Mouse (Mus musculus) MEL-GATA-1-ER (cell line): ENCODE results near the gene Psme1.

ENCODE experiments used
- DNase-seq: peaks from one replicate; pipeline ENCODE4 v3.0.0-alpha.2; 2012; ENCODE audit warnings: low read depth; ENCODE audit errors: extremely low read depth

Psme1 gene

DNA sequence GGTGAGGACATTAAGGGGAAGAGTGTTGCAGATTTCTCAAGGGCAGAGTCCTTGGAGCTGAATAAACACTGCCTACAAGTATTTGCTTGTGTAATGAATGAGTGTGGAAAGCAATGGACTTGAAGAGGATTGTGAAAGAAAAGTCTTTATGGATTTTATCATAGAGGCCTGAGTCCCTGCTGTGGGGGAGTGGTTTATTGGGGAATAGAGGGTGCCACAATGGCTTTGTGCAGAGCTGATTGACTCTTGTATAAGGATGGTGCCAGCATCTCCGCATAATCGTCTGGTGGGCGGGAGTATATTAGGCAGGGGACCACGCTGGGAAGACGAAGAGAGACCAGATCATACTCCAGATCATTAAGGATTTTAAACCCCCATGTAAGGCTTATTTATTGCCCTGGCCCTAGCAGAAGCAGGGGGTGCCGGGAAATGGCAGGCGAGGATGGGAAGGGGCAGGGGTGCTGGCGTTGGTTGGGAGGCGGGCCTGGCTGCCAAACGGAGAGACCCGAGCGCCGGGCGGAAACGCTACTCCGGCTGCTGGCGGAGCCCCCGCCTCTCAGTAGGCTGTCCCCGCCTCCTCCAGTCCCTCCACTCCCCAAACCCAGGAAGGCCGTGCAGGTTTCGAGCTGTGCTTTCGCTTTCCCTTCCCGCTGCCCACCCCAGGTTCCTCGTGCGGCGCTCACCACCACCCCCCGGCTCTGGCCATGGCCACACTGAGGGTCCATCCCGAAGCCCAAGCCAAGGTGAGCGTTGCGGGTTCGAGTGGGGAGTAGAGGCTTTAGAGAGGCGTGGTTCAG lies at the start of gene Psme1:
TSS of gene Psme1 (plus strand) at position 253 of the 797 bp plus-strand sequence.
- DNase-seq, result peak; percentile 58

DNA sequence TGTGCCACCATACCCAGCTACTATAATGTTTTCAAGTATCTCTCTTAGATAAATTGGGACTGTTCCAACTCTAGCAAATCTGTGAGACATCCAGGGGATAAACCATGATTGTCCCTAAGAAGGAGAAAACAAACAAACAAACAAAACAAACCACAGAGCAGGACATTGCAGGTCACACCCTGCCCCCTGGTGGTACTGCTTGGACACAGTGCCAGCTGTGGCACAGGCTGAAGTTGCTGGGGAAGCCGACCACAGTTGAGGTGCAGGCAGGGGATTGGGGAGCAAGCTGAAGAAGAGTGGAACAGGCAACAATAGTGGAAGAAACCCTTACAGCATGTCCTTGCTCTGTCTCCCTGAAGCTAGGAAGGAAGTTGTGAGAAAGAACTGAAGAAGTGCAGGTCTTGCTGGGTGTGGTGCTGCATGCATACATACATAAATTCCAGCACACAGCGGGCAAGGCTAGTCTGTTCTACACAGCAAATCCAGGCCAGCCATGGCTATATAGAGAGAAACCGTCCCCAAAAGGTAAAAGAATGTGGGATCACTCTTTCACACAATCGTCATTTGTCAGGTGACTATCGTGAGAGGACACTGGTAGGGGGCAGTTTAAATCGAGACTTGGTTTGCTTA lies 41.7 kb upstream of the Psme1 start:
- DNase-seq, result no peak

DNA sequence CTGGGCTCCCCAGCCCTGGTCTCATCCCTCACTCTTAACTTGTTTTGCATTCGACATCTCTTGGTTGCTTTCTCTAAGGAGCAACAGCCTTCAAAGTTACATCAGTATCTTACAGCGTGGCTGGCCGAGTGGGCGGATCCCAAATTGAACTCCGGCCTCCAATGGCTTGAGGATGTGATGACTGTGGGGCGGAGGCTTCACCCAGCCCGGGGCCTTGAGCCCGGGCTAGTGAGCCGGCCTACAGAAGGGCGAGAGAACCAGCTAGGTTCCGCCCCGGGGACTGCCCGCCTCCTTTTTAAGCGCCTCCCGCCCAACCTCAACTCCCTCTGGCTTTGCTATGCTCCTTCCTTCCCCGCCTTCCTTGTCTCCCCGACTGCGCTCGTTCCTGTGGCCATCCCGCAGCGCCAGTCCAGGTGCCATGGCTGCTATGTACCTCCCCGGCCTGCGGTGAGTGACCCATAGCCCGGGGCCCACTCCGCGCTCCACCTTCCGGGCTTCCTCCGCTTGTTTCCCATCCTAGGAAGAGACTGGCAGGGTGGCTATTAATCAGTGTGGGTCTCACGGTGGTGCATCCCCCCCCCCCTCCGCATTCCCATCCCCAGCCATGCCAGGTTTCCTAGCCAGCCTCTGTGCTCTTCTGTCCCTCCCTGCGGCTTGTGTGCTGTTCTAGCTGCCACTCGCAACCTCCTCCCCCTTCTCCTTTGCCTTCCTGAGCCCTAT lies 37.7 kb upstream of the Psme1 start, which contains the start of gene Pck2:
TSS of gene Pck2 (plus strand) at position 200 of the 720 bp plus-strand sequence.
- peak; percentile 93 for DNase-seq

DNA sequence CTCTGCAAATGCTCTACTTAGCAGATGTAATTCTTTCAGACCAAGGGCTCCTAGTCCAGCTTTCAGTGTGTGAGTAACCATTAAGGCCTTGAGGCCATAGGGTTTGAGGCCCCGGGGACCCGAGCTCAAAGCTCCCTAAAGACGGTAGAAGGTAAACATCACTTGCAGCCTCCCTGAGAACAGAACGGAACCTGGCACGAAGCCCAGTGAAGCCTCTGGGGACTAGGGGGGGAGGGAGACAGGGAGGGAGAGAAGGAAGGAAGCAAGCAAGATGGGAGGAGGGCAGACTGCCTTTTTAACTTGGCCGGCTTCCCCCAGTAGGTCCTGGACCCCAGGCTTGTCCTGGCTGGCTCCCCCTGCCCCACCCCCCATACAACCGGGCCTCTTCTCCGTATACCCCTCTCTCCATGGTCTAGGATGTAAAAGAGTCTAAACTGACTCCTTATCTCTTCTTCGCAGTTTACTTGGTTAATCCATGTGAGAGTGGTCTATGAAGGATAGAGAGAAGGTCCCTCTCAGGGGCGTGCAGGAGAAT lies 37.1 kb upstream of the Psme1 start:
- DNase-seq, result peak; percentile 83

DNA sequence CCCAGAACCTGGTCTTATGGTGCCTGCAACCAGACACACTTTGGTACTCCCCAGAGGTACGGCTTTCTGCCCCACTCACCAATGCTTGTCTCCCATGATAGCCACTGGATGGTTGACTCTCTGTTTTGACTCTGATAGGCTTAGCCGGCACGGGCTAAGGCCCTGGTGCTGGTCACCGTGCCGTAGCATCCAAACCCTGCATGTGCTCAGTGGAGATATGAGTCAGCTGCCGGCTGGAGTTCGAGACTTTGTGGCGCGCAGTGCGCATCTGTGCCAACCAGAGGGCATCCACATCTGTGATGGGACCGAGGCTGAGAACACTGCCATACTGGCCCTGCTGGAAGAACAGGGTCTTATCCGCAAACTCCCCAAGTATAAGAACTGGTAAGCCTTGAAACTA lies 35.7 kb upstream of the Psme1 start:
- no peak for DNase-seq

DNA sequence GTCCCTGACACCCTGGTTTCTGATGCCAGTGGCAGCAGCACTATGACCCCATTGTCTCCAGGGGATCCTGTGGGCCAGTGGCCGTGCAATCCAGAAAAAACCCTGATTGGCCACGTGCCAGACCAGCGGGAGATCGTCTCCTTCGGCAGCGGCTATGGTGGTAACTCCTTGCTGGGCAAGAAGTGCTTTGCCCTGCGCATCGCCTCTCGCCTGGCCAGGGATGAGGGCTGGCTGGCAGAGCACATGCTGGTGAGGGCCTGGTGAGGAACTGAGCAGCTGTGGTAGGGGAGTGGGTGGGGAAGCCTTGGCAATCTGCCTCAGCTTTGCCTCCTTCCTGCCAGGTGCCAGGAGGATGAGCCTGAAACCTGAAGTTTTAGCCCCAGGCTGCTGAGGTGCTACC lies 33.6 kb upstream of the Psme1 start:
- no peak for DNase-seq

DNA sequence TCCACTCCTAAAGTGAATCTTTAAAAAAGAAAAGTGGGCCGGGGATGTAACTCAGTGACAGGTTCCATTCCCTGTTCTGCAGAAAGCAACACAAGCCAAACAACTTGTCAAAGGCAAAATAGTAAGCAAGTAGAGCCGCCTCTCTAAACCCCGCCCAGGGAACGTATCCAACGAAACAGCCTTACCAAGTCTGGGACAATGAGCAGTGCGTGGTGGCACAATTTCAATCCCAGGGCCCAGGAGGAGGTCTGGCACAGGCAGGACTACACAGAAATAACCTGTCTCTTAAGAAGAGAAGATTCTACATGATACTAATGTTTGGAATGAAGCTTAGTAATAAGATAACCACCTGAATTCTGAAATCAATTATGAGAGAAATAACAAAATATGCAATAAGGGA lies 27.7 kb upstream of the Psme1 start:
- DNase-seq, result no peak

DNA sequence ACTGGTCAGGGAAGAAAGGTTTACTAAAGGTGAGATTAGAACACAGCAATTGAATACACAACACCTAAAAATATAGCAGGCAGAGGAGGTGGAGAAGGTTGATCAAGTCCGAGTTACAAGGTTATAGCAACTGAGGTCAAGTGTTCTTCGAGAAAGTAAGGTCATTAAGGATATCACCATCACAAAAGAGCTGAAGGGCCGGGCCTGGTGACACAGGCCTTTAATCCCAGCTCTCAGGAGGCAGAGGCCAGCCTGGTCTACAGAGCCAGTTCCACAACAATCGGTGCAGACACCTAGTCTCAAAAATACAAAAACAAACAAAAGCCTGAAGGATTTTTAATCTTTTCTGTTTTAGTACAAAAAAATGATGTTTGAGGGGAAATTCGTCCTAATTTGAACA lies 26.6 kb upstream of the Psme1 start:
- DNase-seq, result no peak

DNA sequence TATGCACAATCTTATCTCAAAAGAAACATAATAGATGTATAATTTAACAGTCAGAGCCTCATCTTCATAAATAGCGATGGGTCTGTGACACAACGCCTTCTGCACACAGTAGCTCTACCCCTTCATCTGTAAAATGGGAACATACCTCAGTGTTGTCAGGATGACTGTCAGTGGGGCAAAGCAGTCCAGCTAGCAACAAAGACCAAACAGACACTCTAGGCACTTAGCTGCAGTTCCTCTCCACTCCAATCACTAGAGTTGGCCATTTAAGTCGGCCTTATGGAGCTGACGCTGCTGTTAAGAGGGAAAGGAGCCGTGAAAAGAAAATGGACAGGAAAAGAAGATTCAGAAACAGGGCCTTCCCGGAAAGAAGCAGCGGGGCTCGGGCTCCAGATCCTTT lies 26.1 kb upstream of the Psme1 start:
- no peak for DNase-seq

DNA sequence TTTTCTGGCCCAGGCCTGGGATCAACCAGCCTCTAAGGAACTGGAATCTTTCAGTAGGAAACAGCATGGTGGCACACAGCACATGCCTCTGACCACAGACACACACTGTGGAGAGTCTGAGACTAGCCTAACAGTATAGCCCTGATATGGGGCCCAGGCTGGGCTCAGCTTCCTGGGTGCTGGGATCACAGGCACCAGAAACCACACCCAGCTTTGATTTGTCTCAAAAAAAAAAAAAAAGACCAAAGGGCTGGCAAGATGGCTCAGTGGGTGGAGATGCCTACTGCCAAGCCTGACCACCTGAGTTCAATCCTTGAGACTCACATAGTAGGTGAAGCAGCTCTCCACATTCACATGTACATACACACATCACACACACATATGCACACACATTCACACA lies 23.3 kb upstream of the Psme1 start:
- DNase-seq, result no peak

DNA sequence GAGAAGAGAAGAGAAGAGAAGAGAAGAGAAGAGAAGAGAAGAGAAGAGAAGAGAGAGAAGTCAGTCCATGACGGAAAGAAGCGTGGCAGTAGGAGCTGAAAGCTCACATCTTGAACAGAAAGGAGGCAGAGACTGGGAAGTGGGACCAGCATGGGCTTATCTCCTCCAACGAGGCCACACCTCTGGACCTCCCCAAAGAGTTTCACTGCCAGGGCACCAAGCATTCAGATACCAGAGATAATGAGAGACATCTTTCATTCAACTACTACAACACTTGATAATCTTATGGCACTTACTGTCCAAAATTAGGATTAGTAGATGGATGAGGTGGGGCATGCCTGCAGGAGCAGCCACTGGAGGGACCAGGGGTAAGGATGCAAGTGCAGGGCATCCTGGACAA lies 22.1 kb upstream of the Psme1 start:
- no peak for DNase-seq

DNA sequence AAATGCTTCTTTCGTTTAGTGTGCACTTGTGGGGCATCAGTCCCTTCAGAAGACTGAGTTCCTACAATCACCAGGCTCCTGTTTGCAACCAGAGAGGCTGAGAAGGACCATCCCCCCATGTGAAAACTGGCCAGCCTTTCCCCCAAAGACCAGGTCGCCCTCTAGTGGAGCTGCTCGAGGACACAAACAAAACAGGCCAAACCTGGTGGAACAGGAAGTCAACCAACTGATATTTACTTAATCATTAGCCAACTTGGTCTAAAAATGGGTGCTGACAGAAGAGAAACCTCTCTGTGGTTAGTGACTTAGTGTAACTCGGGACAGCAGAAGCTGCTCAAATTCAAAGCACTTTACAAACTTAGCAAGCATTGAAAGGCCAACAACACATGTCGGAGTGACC lies 20.9 kb upstream of the Psme1 start:
- DNase-seq, result peak; percentile 88

DNA sequence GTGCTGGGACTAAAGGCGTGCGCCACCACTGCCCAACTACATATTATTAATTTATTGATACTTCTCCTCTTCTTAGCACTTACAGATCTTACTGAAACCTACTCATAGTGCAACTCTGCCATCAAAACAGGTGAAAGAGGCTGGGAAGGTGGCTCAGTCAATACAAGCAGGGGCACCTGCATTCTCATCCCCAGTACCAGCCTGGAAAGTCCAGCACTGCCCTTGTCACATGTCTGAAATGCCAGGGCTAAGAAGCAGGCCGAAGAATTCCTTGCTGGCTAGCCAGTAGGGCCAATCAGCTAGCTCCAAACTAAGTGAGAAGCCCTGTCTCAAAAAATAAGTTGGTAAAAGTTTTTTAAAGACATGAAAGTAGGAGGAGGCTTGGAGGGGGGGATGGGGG lies 20.3 kb upstream of the Psme1 start:
- DNase-seq, result no peak

DNA sequence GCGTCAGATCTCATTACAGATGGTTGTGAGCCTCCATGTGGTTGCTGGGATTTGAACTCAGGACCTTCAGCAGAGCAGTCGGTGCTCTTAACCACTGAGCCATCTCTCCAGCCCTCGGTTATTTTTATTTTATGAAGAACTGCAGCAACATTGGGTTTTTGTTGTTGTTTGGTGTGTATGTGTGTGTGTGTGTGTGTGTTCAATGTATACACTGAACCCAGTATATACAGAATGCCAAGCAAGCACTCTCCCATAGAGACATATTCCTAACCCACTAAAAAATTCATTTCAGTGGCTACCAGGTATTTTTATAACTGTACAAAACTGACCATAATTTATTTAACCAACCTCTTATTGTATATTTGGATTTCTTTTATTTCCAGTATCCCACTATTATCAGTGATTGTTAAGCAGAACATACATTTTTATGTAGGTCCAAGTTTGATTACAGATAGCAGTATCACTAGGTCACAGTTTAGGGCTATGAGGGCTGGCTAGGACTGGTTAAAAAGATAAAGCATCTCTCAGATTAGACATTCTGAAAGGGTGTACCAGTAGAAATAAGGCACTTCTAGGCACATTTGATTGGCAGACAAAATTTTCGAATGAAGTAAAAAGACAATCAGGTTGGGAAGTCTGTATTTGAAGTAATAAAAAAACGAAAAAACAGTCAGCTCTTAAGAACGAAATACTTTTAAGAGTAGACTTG lies 19.0 kb upstream of the Psme1 start:
- DNase-seq, result no peak

DNA sequence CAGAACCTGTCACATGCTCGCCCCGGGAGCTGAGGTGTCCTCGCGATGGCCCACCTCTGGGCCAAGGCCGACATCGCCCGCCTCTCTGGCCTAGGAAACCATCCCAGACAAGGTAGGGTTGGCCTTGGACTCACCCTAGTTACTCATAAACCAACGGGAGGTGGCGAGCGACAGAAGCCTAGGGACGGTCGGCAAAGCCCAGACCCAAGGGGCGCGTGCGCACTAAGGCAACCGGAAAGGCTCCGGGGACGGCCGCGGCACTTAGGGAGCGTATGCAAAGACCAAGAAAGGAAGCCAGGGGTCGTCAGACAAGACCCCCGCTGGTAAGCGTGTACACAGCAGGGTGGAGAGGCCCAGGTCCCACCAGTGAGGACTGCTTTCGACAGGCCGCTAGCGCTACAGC lies 18.1 kb upstream of the Psme1 start, which contains the start of gene Dcaf11:
TSS of gene Dcaf11 (plus strand) at position 208 of the 403 bp plus-strand sequence.
- DNase-seq, result peak; percentile 83

DNA sequence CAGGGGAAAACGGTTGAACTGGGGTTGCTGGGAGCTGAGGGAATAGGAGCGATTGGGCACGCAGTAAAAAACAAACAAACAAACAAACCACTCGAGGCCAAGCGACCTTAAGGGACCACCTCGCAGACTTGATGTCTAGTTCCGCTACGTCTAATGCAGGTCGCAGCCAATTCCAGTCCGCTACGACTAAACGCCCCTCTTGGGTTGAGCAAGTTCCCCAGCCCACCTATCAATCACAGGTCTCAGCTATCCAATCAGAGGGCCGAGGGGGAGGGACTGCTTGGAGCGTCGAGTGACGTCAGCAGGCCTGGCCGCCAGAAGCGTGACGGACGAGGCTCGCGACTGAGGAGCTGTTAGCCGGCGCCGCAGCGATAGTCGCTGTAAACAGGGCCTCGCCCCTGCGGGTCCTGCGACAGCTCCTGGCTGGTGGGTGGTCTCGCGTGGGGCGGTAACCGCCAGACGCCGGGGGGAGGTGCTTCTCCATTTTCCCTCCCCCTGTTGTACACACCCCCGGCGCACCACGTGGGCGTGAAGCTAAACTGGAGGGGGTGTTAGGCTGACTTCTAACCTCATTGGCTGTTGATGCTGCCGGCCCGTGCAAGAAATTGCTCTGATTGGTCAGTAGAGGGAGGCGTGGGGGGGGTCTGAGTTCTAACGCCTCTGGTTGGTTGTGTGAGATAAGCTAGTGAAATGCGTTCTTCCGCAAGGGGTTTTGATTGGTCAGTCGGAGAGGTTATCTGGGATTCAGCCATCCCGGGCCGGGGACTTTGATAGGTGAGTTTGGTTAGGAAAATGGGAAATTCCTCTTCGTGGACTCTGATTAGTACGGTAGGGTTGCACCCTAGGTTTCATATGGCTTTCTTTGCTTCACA lies 17.5 kb upstream of the Psme1 start, which contains the start of gene A730061H03Rik:
TSS of gene A730061H03Rik (minus strand) at position 205 of the 872 bp plus-strand sequence.
- peak; percentile 99 for DNase-seq

DNA sequence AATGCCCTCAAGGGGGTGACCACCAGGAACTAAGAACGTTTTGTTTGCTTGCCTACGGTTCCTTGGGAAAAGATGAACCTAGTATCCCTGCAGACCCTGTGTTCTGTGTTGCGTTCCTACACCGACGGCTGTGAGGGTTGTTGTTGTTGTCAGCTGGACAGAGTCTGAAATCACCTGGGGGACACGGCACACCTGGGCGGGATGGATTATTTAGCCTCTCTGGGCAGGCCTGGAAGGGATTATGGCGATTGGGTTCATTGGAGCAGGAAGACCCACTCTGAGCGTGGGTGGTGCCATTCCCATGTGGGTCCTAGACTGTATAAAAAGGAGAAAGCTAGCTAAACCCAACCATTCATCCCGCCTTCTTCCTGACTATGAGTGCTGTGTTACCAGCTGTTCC lies 16.1 kb upstream of the Psme1 start:
- no peak for DNase-seq

DNA sequence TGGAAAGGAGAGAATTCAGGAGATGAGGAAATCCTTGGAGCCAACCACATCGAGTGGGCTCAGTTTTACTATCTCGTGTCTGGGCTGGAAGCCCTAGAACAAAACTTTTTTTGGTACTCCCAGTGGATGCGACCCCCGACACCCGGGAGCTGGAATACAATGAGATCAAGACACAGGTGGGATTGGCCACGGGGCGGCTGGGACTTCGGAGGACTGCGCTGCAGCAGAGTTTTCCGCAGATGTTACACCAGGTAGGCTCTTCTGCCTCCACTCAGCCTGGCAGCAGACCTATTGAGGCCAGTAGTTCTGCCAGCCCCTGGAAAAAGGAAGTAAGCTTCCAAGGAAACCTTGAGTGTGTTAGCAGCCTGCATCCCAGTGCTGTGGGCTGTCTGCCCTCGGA lies 14.7 kb upstream of the Psme1 start:
- no peak for DNase-seq

DNA sequence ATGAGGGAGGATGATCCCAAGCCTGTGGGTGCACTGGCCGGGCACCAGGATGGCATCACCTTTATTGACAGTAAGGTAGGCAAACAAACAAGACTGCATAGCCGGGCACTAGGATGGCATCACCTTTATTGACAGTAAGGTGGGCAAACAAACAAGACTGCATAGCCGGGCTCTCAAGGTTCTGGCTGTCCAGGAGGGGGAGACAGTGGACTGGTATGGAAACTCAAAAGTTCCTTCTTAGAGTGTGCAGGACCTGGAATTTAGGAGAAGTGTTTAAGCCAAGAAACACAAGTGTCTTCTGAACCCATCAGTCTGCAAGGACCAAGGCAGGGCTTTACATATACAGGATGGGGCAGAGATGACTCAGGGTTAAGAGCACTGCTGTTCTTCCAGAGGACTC lies 12.2 kb upstream of the Psme1 start:
- DNase-seq, result no peak

DNA sequence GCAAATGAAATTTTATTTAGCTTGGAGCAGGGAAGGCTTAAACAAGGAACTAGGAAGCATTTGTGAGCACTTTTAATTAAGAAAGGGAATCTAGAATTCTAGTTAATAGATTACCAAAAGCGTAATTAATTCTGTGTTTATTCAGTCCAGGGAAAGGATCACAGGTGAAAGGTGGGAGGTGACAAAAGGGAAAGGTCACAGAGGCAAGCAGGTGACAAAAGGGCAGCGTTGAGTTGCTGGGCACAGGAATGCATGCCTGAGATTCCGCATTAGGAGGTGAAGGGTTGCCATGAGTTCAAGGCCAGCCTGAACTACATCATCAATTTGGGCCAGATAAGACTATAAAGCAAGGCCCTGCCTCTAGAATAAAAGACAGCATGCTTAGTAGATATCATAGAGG lies 10.4 kb upstream of the Psme1 start:
- DNase-seq, result no peak
